Mouse (Mus musculus) forebrain, embryonic 16.5 days (tissue): Measurements from ENCODE around the gene Colgalt2. TPM values are rescaled to one million over a fixed set of nuclear protein-coding genes. Genes with fewer than 3 reads are reported as not detected.

Source experiments
- ATAC-seq: fragments of 200-750 bp; cut with Nextera tagmentation; 2 replicates; pipeline ENCODE4 v1.8.0; 2017; ENCODE audit warnings: mild to moderate bottlenecking, moderate library complexity
- H3K27ac ChIP-seq: fragments of 300-500 bp; sonication (generic); 2 replicates; pipeline ENCODE4 v1.5.1; 2014; ENCODE audit warnings: low read length, control low read depth
- H3K27me3 ChIP-seq: fragments of 300-500 bp; sonication (generic); replicated peaks from 2 replicates; pipeline ENCODE4 v1.6.1; 2014; ENCODE audit warnings: low read length; ENCODE audit not compliant: control insufficient read depth, insufficient read depth
- H3K36me3 ChIP-seq: fragments of 300-500 bp; sonication (generic); 2 replicates; pipeline ENCODE4 v1.6.1; 2014; ENCODE audit not compliant: control insufficient read depth, insufficient read depth
- H3K4me1 ChIP-seq: fragments of 300-500 bp; sonication (generic); replicated peaks from 2 replicates; pipeline ENCODE4 v1.6.1; 2014; ENCODE audit warnings: low read length; ENCODE audit not compliant: control insufficient read depth, insufficient read depth
- H3K4me2 ChIP-seq: fragments of 300-500 bp; sonication (generic); 2 replicates; pipeline ENCODE4 v1.6.1; 2014; ENCODE audit warnings: mild to moderate bottlenecking, low read length, control low read depth
- H3K4me3 ChIP-seq: fragments of 300-500 bp; sonication (generic); replicated peaks from 2 replicates; pipeline ENCODE4 v1.5.1; 2014; ENCODE audit warnings: mild to moderate bottlenecking, low read length, control low read depth
- H3K9ac ChIP-seq: fragments of 300-500 bp; sonication (generic); replicated peaks from 2 replicates; pipeline ENCODE4 v1.6.1; 2014; ENCODE audit warnings: low read depth, low read length, control low read depth
- H3K9me3 ChIP-seq: fragments of 300-500 bp; sonication (generic); 2 replicates; pipeline ENCODE4 v1.6.1; 2016; ENCODE audit warnings: low read length; ENCODE audit not compliant: control insufficient read depth
- WGBS: fragments of 180-500 bp; shearing (Covaris S2); extraction: QIAGEN DNeasy Blood & Tissue Kit; methylation state at CpG from one replicate; pipeline ENCODE4 v1.1.7; 2014; 5-methylcytosine and 5-hydroxymethylcytosine counted together
- polyA plus RNA-seq: library from polyadenylated mRNA; unstranded; fragments of >200 nt; fragmentation: Nextera tagmentation; extraction: Ambion mirVana; gene quantifications from 2 replicates; pipeline ENCODE4 v1.2.1, GENCODE M21; 2015

Gene Colgalt2
- polyA plus RNA-seq, 1 experiment from 2014 or later, result 2.4 TPM

- H3K9me3 ChIP-seq, result no peaks in the 10 kb centered on the region
These were observed 151.3 kb downstream of the Colgalt2 start for GRCm38 (mm10) chr1:152550973-152551372.

DNA sequence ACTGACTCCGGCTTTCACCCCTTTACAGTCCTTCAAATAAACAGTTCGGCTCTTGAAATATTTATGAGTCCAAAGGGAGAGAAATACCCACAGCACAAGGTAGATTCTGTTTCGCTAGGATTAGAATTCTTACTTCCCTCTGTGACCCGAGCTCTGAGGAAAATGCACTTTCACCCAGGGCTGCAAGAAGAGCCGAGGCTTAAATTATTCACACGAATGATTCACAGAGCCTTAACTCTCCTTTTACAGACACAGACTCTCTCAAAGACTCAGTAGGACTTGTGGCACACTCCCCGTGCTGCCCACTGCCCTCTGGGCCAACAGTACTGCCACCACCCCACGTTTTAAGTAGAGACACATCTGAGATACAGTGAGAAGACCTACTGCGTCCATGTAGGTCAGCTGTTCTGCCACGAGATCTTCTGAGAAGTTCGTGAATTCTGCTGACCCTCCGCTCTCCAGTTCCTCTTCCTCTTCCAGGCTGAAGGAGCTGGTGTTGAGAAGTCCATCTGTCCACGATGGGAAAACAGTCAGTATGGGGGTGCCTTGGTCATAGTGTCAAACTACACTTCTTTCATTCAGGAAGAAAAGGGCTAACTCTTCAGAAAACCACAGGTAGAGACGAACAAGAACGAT lies 154.4 kb downstream of the Colgalt2 start:
- no peak overlapping the region for H3K27ac ChIP-seq
- no peaks in the 10 kb centered on the region for H3K9me3 ChIP-seq
- no peak overlapping the region for H3K9ac ChIP-seq
- H3K27me3 ChIP-seq, result no peaks in the 10 kb centered on the region
- H3K4me1 ChIP-seq, result peaks cover 14% of the 10 kb centered on the region
- no peak overlapping the region for H3K4me2 ChIP-seq
- whole genome bisulfite sequencing, result 79% methylated on average over 15 of the region's 15 CpGs
- ATAC-seq, result no peak
- H3K4me3 ChIP-seq, result no peak overlapping the region
- H3K36me3 ChIP-seq, result no peaks in the 10 kb centered on the region; the same call in 1 of the 2 replicates

More at GRCm38 (mm10) chr1:152550973-152551372, 151.3 kb downstream of the Colgalt2 start:
- Histone ChIP-seq H3K9ac (no peak overlapping the region), H3K4me2 (no peak overlapping the region), H3K27me3 (no peaks in the 10 kb centered on the region), H3K36me3 (peaks cover 3% of the 10 kb centered on the region), H3K4me3 (no peak overlapping the region), H3K27ac (no peak overlapping the region), H3K4me1 (peaks cover 2% of the 10 kb centered on the region; the same call in 1 of the 2 replicates)
- 84% methylated on average over 3 of the region's 3 CpGs for WGBS
- ATAC-seq, result no peak

- Histone ChIP-seq H3K4me1 (peaks cover 21% of the 10 kb centered on the region), H3K27ac (peak overlapping the region; percentile 69), H3K9ac (no peak overlapping the region), H3K27me3 (no peaks in the 10 kb centered on the region), H3K4me3 (no peak overlapping the region), H3K9me3 (no peaks in the 10 kb centered on the region), H3K36me3 (no peaks in the 10 kb centered on the region), H3K4me2 (no peak overlapping the region; the same call in 1 of the 2 replicates)
- ATAC-seq, result peak; percentile 95
- WGBS, result 5% methylated on average over 7 of the region's 7 CpGs
These were observed 156.4 kb downstream of the Colgalt2 start for GRCm38 (mm10) chr1:152555944-152556573.

DNA sequence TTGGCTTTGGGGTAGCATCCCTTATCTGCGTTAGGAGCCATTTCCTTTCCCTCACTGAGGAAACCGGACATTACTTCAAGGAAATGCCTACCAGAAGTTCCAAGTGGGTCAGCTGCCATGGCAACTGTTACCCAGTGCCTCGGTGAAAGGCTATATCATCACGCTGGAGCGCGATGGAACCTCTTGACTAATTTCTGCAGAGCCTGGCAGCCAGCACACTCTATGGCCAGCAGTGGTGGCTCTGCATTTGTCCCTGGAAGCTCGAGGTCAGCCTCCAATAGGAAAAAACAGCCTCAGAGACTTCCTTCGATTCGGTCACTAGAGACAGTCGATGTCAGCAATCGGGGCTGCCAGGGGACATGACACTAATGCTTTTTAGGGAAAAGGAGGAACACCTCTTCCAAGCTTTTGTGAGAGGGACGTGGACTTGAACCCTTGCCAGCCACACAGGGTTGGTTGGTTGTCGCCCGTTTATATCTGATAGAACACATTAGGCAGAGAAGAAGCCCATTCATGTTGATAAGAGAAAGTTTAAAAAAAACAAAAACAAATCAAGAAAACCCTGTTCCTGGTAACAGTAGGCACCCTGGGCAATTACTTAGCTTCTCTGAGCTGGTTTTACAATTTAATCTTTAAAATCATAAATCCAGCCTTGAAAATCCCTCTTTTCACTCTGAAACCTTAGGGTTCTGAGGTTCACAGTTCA lies 157.1 kb downstream of the Colgalt2 start:
- Histone ChIP-seq H3K27ac (peak overlapping the region; percentile 69), H3K36me3 (no peaks in the 10 kb centered on the region), H3K4me3 (no peak overlapping the region), H3K4me1 (peaks cover 21% of the 10 kb centered on the region), H3K9me3 (no peaks in the 10 kb centered on the region), H3K27me3 (no peaks in the 10 kb centered on the region), H3K9ac (no peak overlapping the region), H3K4me2 (no peak overlapping the region; the same call in 1 of the 2 replicates)
- WGBS, result 13% methylated on average over 14 of the region's 14 CpGs
- peak; percentile 79 for ATAC-seq

Other genes with a start within 250 kb of the Colgalt2 start
- 38.5 and 42.3 TPM in 2 replicates for gene Tsen15, start 13.1 kb upstream of the Colgalt2 start, polyA plus RNA-seq